Mouse (Mus musculus) retina, adult 2 months (tissue): ENCODE measurements around the gene Cnn2.
"Not testable (repeated sequence)": the region's sequence is repeated elsewhere in the genome, so short reads cannot be mapped to it uniquely, and the experiment has no call there.

ENCODE experiments used
- DNase-seq: peaks from one replicate; pipeline ENCODE4 v3.0.0-alpha.2; 2012; ENCODE audit warnings: low read depth, low spot score

Cnn2 gene

GRCm38 (mm10) chr10:79988506-79989271 lies at the start of gene Cnn2:
Gene Cnn2, plus strand, starts transcription at chr10:79988584.
- DNase-seq, result no peak

- DNase-seq, result no peak
These were observed 47.6 kb upstream of the Cnn2 start for GRCm38 (mm10) chr10:79940749-79941148.

DNA sequence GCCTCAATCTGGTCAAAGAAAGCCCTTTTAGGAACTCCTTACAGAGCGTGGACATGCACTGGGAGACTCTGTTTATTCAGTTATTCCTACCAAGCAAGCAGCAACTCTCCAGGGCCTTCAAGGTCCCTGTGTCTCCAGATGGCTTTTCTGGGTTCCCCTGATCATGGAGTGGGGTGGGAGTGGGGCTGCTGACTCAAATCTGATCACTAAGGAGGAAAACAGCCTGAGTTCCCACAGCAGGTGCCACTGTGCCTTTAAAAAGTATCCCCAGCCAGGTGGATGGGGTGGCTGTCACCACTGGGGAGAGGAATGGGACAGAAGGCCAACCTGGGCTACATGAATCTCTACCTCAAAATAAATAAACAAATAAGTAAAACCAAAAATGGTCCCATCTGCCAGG lies 45.4 kb upstream of the Cnn2 start:
- no peak for DNase-seq

- no peak for DNase-seq
These were observed 44.9 kb upstream of the Cnn2 start for GRCm38 (mm10) chr10:79943471-79943901.

DNA sequence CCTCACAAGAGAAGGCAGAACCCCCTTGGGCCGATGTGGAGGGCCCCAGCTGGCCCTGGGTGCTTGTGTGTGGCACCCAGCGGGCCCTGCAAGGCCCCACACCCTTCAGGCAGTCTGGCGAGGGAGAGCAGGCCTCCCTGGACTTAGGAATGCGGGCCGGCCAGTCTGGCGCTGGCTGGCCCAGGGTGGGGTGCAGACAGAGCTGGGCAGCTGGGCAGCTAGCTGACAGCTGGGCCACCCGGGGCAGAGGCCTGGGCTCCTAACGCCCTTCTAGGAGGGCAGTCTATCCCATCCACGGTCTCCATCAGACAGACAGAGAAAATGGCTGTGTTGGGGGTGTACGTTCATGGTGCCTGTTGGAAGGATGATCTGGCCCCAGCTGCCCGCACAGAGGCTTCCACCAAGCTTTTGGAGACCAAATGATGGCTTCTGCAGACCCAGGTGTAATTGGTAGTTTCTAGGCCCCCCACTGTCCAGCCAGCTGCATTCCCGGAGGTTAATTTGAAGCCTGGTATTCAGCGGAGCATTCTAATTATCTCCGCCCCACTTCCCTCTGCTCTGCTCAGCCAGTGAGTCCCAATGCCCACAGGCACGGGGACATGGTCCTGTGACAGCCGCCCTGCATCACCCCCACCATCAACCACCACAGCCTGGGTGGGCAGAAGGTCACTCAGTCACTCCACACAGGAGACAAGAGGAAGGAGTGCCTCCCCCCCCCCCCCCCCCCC lies 42.7 kb upstream of the Cnn2 start:
- no peak for DNase-seq

GRCm38 (mm10) chr10:79946752-79947322 lies 41.5 kb upstream of the Cnn2 start:
- no peak for DNase-seq

DNA sequence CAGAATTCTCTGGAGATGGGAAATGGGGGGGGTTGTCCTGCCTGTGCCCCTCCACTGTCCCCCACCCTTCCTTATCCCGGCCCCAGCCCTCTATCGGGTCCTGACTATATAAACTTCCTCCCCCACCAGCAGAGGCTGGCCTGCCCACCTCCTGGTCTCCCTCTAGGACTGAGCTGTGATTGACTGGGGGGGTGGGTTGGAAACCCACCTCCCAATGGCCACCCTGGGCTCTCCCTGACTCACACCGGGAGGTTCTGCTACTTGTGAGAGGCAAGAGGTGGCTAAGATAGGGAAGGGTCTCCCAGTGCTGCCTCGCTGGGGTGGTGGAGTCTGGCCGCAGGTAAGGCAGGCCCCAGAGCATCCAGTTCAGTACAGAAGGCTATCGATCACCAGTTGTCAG lies 40.9 kb upstream of the Cnn2 start:
- no peak for DNase-seq

- no peak for DNase-seq
These were observed 38.5 kb upstream of the Cnn2 start for GRCm38 (mm10) chr10:79949873-79950272.

- DNase-seq, result no peak
These were observed 37.7 kb upstream of the Cnn2 start for GRCm38 (mm10) chr10:79950661-79951060.

DNA sequence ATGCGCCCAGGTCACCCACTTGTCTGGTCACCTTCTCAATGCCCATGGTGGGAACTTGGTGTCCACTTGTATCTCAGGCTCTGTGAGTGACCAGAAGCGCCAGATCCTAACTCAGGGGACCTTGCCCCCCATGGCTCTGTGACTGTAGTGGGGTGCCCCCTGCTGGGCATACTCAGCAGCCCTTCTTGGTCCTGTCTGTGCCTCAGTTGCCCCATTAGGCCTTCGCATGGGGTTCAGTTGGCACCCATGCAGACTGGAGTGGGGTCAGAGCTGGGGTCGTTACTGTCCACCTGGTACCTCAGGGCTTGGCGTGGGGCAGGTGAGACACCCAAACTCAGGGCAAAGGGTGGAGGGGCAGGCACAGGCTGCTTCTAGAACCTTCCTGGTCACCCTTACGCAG lies 34.4 kb upstream of the Cnn2 start:
- DNase-seq, result no peak

GRCm38 (mm10) chr10:79955691-79956090 lies 32.7 kb upstream of the Cnn2 start:
- no peak for DNase-seq

- DNase-seq, result no peak
These were observed 31.7 kb upstream of the Cnn2 start for GRCm38 (mm10) chr10:79956643-79957154.

GRCm38 (mm10) chr10:79958140-79958816 lies 30.1 kb upstream of the Cnn2 start:
- DNase-seq, result peak; percentile 37

DNA sequence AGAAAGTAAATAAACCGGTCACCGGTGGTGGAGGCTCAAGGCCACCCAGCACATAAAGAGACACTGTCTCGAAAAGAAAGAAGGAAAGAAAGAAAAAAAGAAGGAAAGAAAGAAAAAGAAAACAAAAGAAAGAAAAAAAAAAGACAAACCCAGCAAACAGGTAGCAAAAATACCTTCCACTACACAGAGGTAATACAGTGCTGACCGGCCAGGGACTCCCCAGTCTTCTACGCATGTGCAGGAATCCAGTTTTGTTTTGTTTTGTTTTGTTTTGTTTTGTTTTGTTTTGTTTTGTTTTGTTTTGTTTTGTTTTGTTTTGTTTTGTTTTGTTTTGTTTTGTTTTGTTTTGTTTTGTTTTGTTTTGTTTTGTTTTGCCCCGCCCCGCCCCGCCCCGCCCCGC lies 29.0 kb upstream of the Cnn2 start:
- DNase-seq, result not testable (repeated sequence)

DNA sequence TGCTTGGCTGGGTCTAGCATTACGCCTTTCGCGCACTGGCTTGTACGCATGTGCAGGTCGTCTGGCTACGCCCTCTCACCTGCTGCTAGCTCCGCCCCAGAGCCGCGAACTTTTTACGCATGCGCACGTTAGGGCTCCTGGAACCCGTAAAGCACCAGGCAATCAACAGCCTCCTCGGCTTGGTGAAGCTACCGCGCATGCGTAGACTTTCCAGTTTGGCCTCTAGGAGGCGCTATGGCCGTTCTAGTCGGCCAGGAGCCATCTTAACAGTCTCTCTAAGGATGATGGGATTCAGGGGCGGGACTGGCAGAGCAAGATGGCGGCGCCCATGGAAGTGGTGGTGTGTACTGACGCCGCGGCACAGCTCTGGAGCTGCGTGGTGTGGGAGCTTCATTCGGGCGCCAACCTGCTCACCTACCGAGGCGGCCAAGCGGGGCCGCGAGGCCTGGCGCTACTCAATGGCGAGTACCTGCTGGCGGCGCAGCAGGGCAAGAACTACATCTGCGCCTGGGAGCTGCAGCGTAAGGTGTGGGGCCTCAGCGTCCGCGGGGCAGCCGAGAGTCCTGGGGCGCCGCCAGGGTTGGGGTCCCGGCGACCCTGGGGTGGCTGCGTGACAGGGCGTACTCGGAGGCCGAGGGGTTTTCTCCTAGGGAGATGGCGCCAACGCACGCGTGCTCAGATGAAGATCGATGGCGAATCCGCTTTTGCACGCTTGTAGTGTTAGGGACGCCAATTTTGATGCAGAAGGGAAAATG lies 28.4 kb upstream of the Cnn2 start, which contains the start of gene Wdr18:
Wdr18 (plus strand) TSS at position 306 of the 755 bp plus-strand sequence.
- DNase-seq, result peak; percentile 100

- no peak for DNase-seq
These were observed 27.6 kb upstream of the Cnn2 start for GRCm38 (mm10) chr10:79960671-79961294.

GRCm38 (mm10) chr10:79964727-79965126 lies 23.7 kb upstream of the Cnn2 start:
- no peak for DNase-seq

DNA sequence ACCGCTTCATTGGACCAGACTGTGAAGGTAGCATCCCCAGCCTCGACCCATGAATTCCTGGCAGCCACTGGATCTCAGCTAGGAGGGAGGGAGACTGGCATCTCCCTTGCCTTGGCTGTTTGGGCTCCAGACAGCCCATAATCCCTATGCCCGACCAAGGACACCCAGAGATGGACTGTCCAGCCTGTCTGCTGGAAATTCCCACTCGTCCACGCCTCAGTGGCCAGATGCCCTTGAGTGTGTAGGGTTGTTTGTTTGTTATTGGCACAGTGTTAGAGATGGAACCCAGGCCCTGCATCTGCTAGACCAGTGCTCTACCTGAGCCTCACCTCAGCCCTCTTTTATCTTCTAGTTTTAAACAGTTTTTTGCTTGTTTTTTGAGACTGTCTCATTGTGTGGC lies 23.1 kb upstream of the Cnn2 start:
- no peak for DNase-seq

DNA sequence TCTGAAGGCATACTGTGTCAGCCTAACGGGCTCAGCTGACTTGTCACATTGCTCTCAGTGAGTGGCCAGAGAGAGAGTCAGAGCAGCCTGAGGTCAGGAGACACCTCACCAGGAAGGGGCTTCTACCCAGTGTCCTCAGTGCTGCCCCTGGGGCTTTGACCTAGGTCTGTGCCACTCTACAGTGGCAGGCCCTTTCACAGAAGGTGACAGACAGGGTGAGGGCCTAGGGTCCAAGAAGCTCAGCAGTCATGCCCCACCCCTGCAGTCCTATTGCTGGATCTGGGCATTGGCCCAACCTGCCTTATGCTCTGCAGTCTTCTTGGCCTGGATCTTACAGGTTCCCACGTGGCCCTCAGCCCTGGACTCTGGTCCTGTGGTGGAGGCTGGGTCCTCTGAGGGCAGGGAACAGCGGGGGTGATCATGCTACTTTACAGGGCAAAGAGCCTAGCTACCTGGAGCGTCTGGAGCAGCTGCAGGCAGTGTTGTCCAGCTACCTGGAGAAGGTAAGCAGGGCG lies 21.4 kb upstream of the Cnn2 start:
- DNase-seq, result no peak

DNA sequence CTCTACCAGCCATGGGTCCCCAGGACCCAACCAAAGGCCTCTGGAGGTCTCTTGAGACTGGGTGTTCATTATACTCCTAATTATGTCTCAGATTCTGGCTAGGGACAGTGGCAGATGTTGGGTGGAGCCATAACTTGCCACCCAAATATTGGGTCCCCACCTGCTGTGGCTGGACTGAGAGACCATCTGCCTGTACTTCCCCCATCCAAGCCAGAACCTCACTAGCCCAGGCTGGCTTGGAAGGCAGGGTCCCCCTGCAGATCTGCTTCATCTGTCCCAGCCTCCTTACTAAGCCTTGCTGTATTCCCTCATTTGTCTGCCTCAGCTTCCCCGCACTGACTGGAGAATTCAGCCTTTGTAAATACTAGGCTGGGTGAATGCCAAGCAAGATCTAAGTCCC lies 20.2 kb upstream of the Cnn2 start:
- DNase-seq, result no peak
